Mouse (Mus musculus) stomach, embryonic 15.5 days (tissue): ENCODE data around the gene Ppt2. TPM values are rescaled to one million over a fixed set of nuclear protein-coding genes. Genes with fewer than 3 reads are reported as not detected.
A peak's percentile ranks its signal among the peaks of the same experiment; 100 is the strongest.

Experiments used
- ATAC-seq: fragments of 200-750 bp; cut with Nextera tagmentation; 2 replicates; pipeline ENCODE4 v1.8.0; 2017; ENCODE audit warnings: low read depth, moderate number of reproducible peaks, moderate TSS enrichment; ENCODE audit not compliant: insufficient read depth, low FRiP score
- H3K27ac ChIP-seq: fragments of 300-500 bp; sonication (generic); 2 replicates; pipeline ENCODE4 v1.5.1; 2015; ENCODE audit warnings: mild to moderate bottlenecking, inconsistent platforms
- H3K27me3 ChIP-seq: fragments of 300-500 bp; sonication (generic); replicated peaks from 2 replicates; pipeline ENCODE4 v1.6.1; 2015; ENCODE audit warnings: inconsistent platforms
- H3K36me3 ChIP-seq: fragments of 300-500 bp; sonication (generic); 2 replicates; pipeline ENCODE4 v1.6.1; 2015; ENCODE audit warnings: inconsistent platforms
- H3K4me1 ChIP-seq: fragments of 300-500 bp; sonication (generic); 2 replicates; pipeline ENCODE4 v1.6.1; 2015; ENCODE audit warnings: inconsistent platforms
- H3K4me2 ChIP-seq: fragments of 300-500 bp; sonication (generic); 2 replicates; pipeline ENCODE4 v1.6.1; 2015; ENCODE audit warnings: mild to moderate bottlenecking, inconsistent platforms
- H3K4me3 ChIP-seq: fragments of 300-500 bp; sonication (generic); replicated peaks from 2 replicates; pipeline ENCODE4 v1.5.1; 2015; ENCODE audit warnings: inconsistent platforms
- H3K9ac ChIP-seq: fragments of 300-500 bp; sonication (generic); 2 replicates; pipeline ENCODE4 v1.6.1; 2015; ENCODE audit warnings: inconsistent platforms
- H3K9me3 ChIP-seq: fragments of 300-500 bp; sonication (generic); 2 replicates; pipeline ENCODE4 v1.6.1; 2016; ENCODE audit warnings: inconsistent platforms
- WGBS: fragments of 180-500 bp; shearing (Covaris S2); methylation state at CpG from one replicate; pipeline ENCODE4 v1.1.7; 2015; 5-methylcytosine and 5-hydroxymethylcytosine counted together
- polyA plus RNA-seq: library from polyadenylated mRNA; unstranded; fragments of >200 nt; fragmentation: Nextera tagmentation; extraction: Ambion mirVana; gene quantifications from 2 replicates; pipeline ENCODE4 v1.2.1, GENCODE M21; 2015

Ppt2 gene
- polyA plus RNA-seq, 1 experiment from 2014 or later, result 23.7 TPM

- no peak overlapping the region for H3K27ac ChIP-seq
These were observed 3.3 kb upstream of the Ppt2 start for GRCm38 (mm10) chr17:34631647-34632046.

GRCm38 (mm10) chr17:34630761-34631301, 2.5 kb upstream of the Ppt2 start:
- H3K27me3 ChIP-seq, result peaks cover 26% of the 10 kb centered on the region
- no peaks in the 10 kb centered on the region for H3K9me3 ChIP-seq
- no peak overlapping the region for H3K27ac ChIP-seq
- 5% methylated on average over 46 of the region's 48 CpGs for WGBS
- ATAC-seq, result no peak
- H3K9ac ChIP-seq, result no peak overlapping the region
- H3K4me3 ChIP-seq, result peak overlapping the region; percentile 41
- H3K4me1 ChIP-seq, result peaks cover 50% of the 10 kb centered on the region
- H3K4me2 ChIP-seq, result peak overlapping the region; percentile 84
- no peaks in the 10 kb centered on the region for H3K36me3 ChIP-seq

More at GRCm38 (mm10) chr17:34631647-34632046, 3.3 kb upstream of the Ppt2 start:
- peak overlapping the region; percentile 84 for H3K4me2 ChIP-seq
- peaks cover 26% of the 10 kb centered on the region for H3K27me3 ChIP-seq
- no peak for ATAC-seq
- H3K4me3 ChIP-seq, result peak overlapping the region; percentile 41
- H3K36me3 ChIP-seq, result no peaks in the 10 kb centered on the region
- H3K9me3 ChIP-seq, result no peaks in the 10 kb centered on the region
- H3K4me1 ChIP-seq, result peaks cover 41% of the 10 kb centered on the region
- no peak overlapping the region for H3K9ac ChIP-seq
- WGBS, result 11% methylated on average over 12 of the region's 12 CpGs

- Histone ChIP-seq H3K4me2 (peak overlapping the region; percentile 96), H3K4me3 (peak overlapping the region; percentile 77), H3K27me3 (peaks cover 26% of the 10 kb centered on the region), H3K36me3 (0 out of 2 replicates have a peak, but pooled peaks cover 2% of the 10 kb centered on the region), H3K9ac (no peak overlapping the region), H3K9me3 (no peaks in the 10 kb centered on the region), H3K4me1 (peaks cover 50% of the 10 kb centered on the region), H3K27ac (no peak overlapping the region)
- 27% methylated on average over 12 of the region's 12 CpGs for WGBS
- no peak for ATAC-seq
These were observed 1.7 kb upstream of the Ppt2 start for GRCm38 (mm10) chr17:34629796-34630603.

GRCm38 (mm10) chr17:34629221-34629751, 976 bp upstream of the Ppt2 start, which contains the start of gene Prrt1:
Gene Prrt1 (plus strand): TSS chr17:34629533.
- H3K27ac ChIP-seq, result peak within 1 kb of the TSS; percentile 95
- H3K4me1 ChIP-seq, result peaks cover 50% of the 10 kb centered on the region
- no peak for ATAC-seq
- 11% methylated on average over 16 of the region's 16 CpGs for WGBS
- no peaks in the 10 kb centered on the region for H3K9me3 ChIP-seq
- H3K9ac ChIP-seq, result peak within 1 kb of the TSS; percentile 62; the same call in 1 of the 2 replicates
- peak within 1 kb of the TSS; percentile 96 for H3K4me2 ChIP-seq
- peaks cover 26% of the 10 kb centered on the region for H3K27me3 ChIP-seq
- H3K4me3 ChIP-seq, result peak within 1 kb of the TSS; percentile 77
- 0 out of 2 replicates have a peak, but pooled peaks cover 2% of the 10 kb centered on the region for H3K36me3 ChIP-seq

GRCm38 (mm10) chr17:34628644-34628967, 296 bp upstream of the Ppt2 start:
- WGBS, result 30% methylated on average over 5 of the region's 5 CpGs
- H3K27me3 ChIP-seq, result peaks cover 26% of the 10 kb centered on the region
- H3K9me3 ChIP-seq, result no peaks in the 10 kb centered on the region
- peaks cover 50% of the 10 kb centered on the region for H3K4me1 ChIP-seq
- H3K9ac ChIP-seq, result no peak overlapping the region
- no peak for ATAC-seq
- H3K36me3 ChIP-seq, result 0 out of 2 replicates have a peak, but pooled peaks cover 2% of the 10 kb centered on the region
- peak overlapping the region; percentile 77 for H3K4me3 ChIP-seq
- H3K4me2 ChIP-seq, result peak overlapping the region; percentile 96
- peak overlapping the region; percentile 95 for H3K27ac ChIP-seq

- H3K4me3 ChIP-seq, result peak overlapping the region; percentile 77
- ATAC-seq, result peak; percentile 82
- WGBS, result 1% methylated on average over 39 of the region's 45 CpGs
These were observed 992 bp downstream of the Ppt2 start for GRCm38 (mm10) chr17:34627093-34627942.

GRCm38 (mm10) chr17:34626773-34627092, 1.6 kb downstream of the Ppt2 start:
- Histone ChIP-seq H3K9ac (peak overlapping the region; percentile 65), H3K4me3 (peak overlapping the region; percentile 77), H3K36me3 (peaks cover 10% of the 10 kb centered on the region), H3K27ac (peak overlapping the region; percentile 95), H3K4me2 (peak overlapping the region; percentile 96), H3K27me3 (peaks cover 22% of the 10 kb centered on the region), H3K9me3 (no peaks in the 10 kb centered on the region), H3K4me1 (peaks cover 43% of the 10 kb centered on the region)
- WGBS, result 0% methylated on average over 18 of the region's 18 CpGs
- ATAC-seq, result no peak

More at GRCm38 (mm10) chr17:34627093-34627942, 992 bp downstream of the Ppt2 start:
- Histone ChIP-seq H3K27me3 (peaks cover 26% of the 10 kb centered on the region), H3K27ac (peak overlapping the region; percentile 95), H3K4me2 (peak overlapping the region; percentile 96), H3K36me3 (peaks cover 6% of the 10 kb centered on the region; the same call in 1 of the 2 replicates), H3K9ac (peak overlapping the region; percentile 65), H3K4me1 (peaks cover 49% of the 10 kb centered on the region), H3K9me3 (no peaks in the 10 kb centered on the region)

GRCm38 (mm10) chr17:34626062-34626772, 2.1 kb downstream of the Ppt2 start:
- no peaks in the 10 kb centered on the region for H3K9me3 ChIP-seq
- peak overlapping the region; percentile 95 for H3K27ac ChIP-seq
- ATAC-seq, result no peak
- H3K4me2 ChIP-seq, result peak overlapping the region; percentile 96
- H3K4me3 ChIP-seq, result peak overlapping the region; percentile 77
- H3K9ac ChIP-seq, result peak overlapping the region; percentile 65; the same call in 1 of the 2 replicates
- WGBS, result 44% methylated on average over 16 of the region's 16 CpGs
- H3K27me3 ChIP-seq, result peaks cover 17% of the 10 kb centered on the region
- peaks cover 11% of the 10 kb centered on the region for H3K36me3 ChIP-seq
- peaks cover 38% of the 10 kb centered on the region for H3K4me1 ChIP-seq

GRCm38 (mm10) chr17:34624981-34625380, 3.3 kb downstream of the Ppt2 start:
- H3K27me3 ChIP-seq, result peaks cover 5% of the 10 kb centered on the region; the same call in 1 of the 2 replicates
- WGBS, result 86% methylated on average over 3 of the region's 3 CpGs
- no peak overlapping the region for H3K9ac ChIP-seq
- H3K9me3 ChIP-seq, result no peaks in the 10 kb centered on the region
- no peak overlapping the region for H3K4me2 ChIP-seq
- H3K4me1 ChIP-seq, result peaks cover 26% of the 10 kb centered on the region
- no peak overlapping the region for H3K4me3 ChIP-seq
- ATAC-seq, result no peak
- H3K27ac ChIP-seq, result no peak overlapping the region
- H3K36me3 ChIP-seq, result peaks cover 11% of the 10 kb centered on the region

- Histone ChIP-seq H3K9me3 (no peaks in the 10 kb centered on the region), H3K27ac (no peak overlapping the region), H3K27me3 (no peaks in the 10 kb centered on the region), H3K36me3 (peaks cover 11% of the 10 kb centered on the region), H3K4me2 (no peak overlapping the region), H3K9ac (no peak overlapping the region), H3K4me3 (no peak overlapping the region), H3K4me1 (peaks cover 12% of the 10 kb centered on the region)
- WGBS, result 85% methylated on average over 9 of the region's 9 CpGs
- ATAC-seq, result no peak
These were observed 5.1 kb downstream of the Ppt2 start for GRCm38 (mm10) chr17:34623161-34623560.

- H3K27ac ChIP-seq, result no peak overlapping the region
- H3K36me3 ChIP-seq, result peaks cover 21% of the 10 kb centered on the region
These were observed 7.3 kb downstream of the Ppt2 start for GRCm38 (mm10) chr17:34621006-34621405.

More at GRCm38 (mm10) chr17:34621006-34621405, 7.3 kb downstream of the Ppt2 start:
- Histone ChIP-seq H3K4me3 (no peak overlapping the region), H3K4me2 (no peak overlapping the region), H3K9ac (no peak overlapping the region), H3K4me1 (peaks cover 2% of the 10 kb centered on the region), H3K27me3 (no peaks in the 10 kb centered on the region), H3K9me3 (no peaks in the 10 kb centered on the region)
- no peak for ATAC-seq
- 72% methylated on average over 8 of the region's 8 CpGs for WGBS
